ENCODE assay signal across 24 mouse cellular contexts in the genomic region with DNA sequence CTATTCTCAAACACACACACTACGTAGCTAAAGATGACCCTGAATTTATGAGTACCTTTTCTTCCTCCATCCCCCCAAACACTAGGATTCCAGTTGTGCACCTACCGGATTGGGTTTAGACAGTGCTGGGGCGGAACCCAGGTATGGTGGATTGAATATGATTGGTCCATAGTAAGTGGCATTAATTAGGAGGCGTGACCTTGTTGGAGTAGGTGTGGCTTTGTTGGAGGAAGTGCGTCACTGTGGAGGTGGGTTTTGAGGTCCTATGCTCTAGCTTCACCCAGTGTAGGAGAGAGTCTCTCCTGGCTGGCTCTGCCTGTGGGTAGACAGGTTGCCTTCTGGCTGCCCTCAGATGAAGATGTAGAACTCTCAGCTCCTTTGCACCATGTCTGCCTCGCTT. TPM values are rescaled to one million over a fixed set of nuclear protein-coding genes. Genes with fewer than 3 reads are reported as not detected.
A peak's percentile ranks its signal among the peaks of the same experiment; 100 is the strongest.
DNase-seq lines count a peak whose midpoint lies in the region; TF ChIP-seq lines count a peak whose summit lies in the region.
"Had no signal": no experiment of that assay in that cellular context is flagged by ENCODE, and none has a peak within 500 bp of the region (broad histone marks: within the 10 kb centered on the region; RNA-seq: fewer than 3 reads in every experiment).

No protein-coding gene starts in this region.

- peaks cover 7 to 33% of the 10 kb centered on the region in 2 experiments for H3K4me1 ChIP-seq in ES-E14 (ENCODE audit: control insufficient read depth in 2 of 2, insufficient read depth in 2 of 2, low read length in 2 of 2, poor library complexity in 1 of 2)
- peaks cover 46% of the 10 kb centered on the region for H3K4me1 ChIP-seq in embryonic facial prominence, embryonic 10.5 days

- in situ Hi-C loops in ES-E14 (cut with MboI; ENCODE audit: low sequenced_read_pairs in 2 of 2, unreplicated experiment in 2 of 2), result no loop called here

- peak; percentile 40 for DNase-seq in testis, postnatal 14 days (ENCODE audit: low spot score)
- no peak for DNase-seq in testis, postnatal 10 days (ENCODE audit: low spot score)
- DNase-seq in ES-E14 (ENCODE audit: low read depth, low spot score) (no peak), ZHBTc4 (ENCODE audit: low read depth, low spot score) (peak; percentile 83)
- DNase-seq in embryonic facial prominence, embryonic 10.5 days (ENCODE audit: low spot score), result no peak
- DNase-seq in embryo, embryonic 10 days (ENCODE audit: low spot score), result no peak
- DNase-seq: adrenal gland, adult 2 months; adrenal gland, postnatal 10 days; adrenal gland, postnatal 25 days; B cell, adult 2 months; cerebellum, adult 11 months; cerebellum, adult 18-20 months; cerebellum, adult 8-10 months; cerebellum, adult 9-11 months; cerebellum, postnatal 14 days; cerebellum, postnatal 36 days had no signal

- 0 out of 2 replicates have a peak, but pooled peaks cover 4% of the 10 kb centered on the region for H3K27me3 ChIP-seq in embryonic facial prominence, embryonic 10.5 days (replicated peaks; ENCODE audit: low read depth, poor library complexity, severe bottlenecking)
- H3K27me3 ChIP-seq: embryonic facial prominence, embryonic 13.5 days; embryonic facial prominence, embryonic 15.5 days had no signal

- no peaks in the 10 kb centered on the region for H3K9me3 ChIP-seq in ES-E14 (ENCODE audit: control insufficient read depth, insufficient read depth, low read depth, low read length)
- H3K9me3 ChIP-seq in embryonic facial prominence, embryonic 10.5 days, result no peaks in the 10 kb centered on the region
- H3K9me3 ChIP-seq: embryonic facial prominence, embryonic 13.5 days; embryonic facial prominence, embryonic 15.5 days; forebrain, embryonic 10.5 days; forebrain, embryonic 12.5 days had no signal

- WGBS in embryonic facial prominence, embryonic 10.5 days, result 95% methylated on average over 6 of the region's 6 CpGs

- H3K9ac ChIP-seq in ES-E14 (ENCODE audit: insufficient read depth, low read depth, low read length, poor library complexity, severe bottlenecking), result no peak overlapping the region
- H3K9ac ChIP-seq: embryonic facial prominence, embryonic 13.5 days; embryonic facial prominence, embryonic 15.5 days; forebrain, embryonic 12.5 days had no signal

- no peak overlapping the region for H3K27ac ChIP-seq in ES-E14 (ENCODE audit: insufficient read depth, low read depth, low read length, poor library complexity, severe bottlenecking)
- H3K27ac ChIP-seq in embryonic facial prominence, embryonic 10.5 days (replicated peaks), result no peak overlapping the region
- H3K27ac ChIP-seq: embryonic facial prominence, embryonic 13.5 days; embryonic facial prominence, embryonic 15.5 days; forebrain, embryonic 10.5 days; forebrain, embryonic 12.5 days had no signal

- peak overlapping the region; percentile 12 to 37; a peak in 2 of 4 replicates for H3K4me3 ChIP-seq in ES-E14 (ENCODE audit: insufficient read depth in 1 of 2, low read depth in 1 of 2, low read length in 2 of 2, poor library complexity in 1 of 2, severe bottlenecking in 1 of 2)
- H3K4me3 ChIP-seq in embryonic facial prominence, embryonic 10.5 days, result no peak overlapping the region
- H3K4me3 ChIP-seq: embryonic facial prominence, embryonic 13.5 days; embryonic facial prominence, embryonic 15.5 days; erythroblast, embryonic 14.5 days; forebrain, embryonic 10.5 days; forebrain, embryonic 12.5 days had no signal

- no peaks in the 10 kb centered on the region for H3K36me3 ChIP-seq in ES-E14 (ENCODE audit: control insufficient read depth, insufficient read depth, low read length, poor library complexity, severe bottlenecking)
- no peaks in the 10 kb centered on the region for H3K36me3 ChIP-seq in embryonic facial prominence, embryonic 10.5 days (replicated peaks)
- H3K36me3 ChIP-seq: embryonic facial prominence, embryonic 13.5 days; embryonic facial prominence, embryonic 15.5 days; forebrain, embryonic 10.5 days; forebrain, embryonic 12.5 days had no signal

TF ChIP-seq in ES-E14, 5 proteins besides CTCF, POLR2A, EP300 and RAD21:
- TF ChIP-seq MAFK (IDR thresholded peaks at IDR 0.05; ENCODE audit: insufficient read depth, low read depth, low read length) (no peak), CHD2 (IDR thresholded peaks at IDR 0.05; ENCODE audit: low read depth, low read length) (no peak), ZNF384 (IDR thresholded peaks at IDR 0.05; ENCODE audit: low read depth, low read length) (no peak), ZC3H11A (IDR thresholded peaks at IDR 0.05; ENCODE audit: borderline replicate concordance, low read depth, low read length) (no peak)

RNA-seq across cellular contexts. Expression of gene H2afy2, which starts 50.3 kb away (rescaled TPM):
- total RNA-seq in ES-E14 (2012; rRNA removed), result 18.7 and 25.7 TPM in 2 replicates
- polyA plus RNA-seq in embryonic facial prominence, embryonic 10.5 days (2016; fragmentation: Nextera tagmentation; extraction: Ambion mirVana), result 368 and 392 TPM in 2 replicates
- total RNA-seq: CH12.LX, MEL had no signal
- polyA plus RNA-seq: CD4-positive, CD25-positive, alpha-beta regulatory T cell, adult 4 months; erythroblast, embryonic 14.5 days had no signal

Comparison
In these comparisons a context has a peak if more than half of its experiments do, and no peak if none do; other contexts are left out.
1. DNase-seq: peak in testis, postnatal 14 days (single experiment) and ZHBTc4 (single experiment); none in testis, postnatal 10 days (single experiment), ES-E14 (single experiment), embryonic facial prominence, embryonic 10.5 days (single experiment) and embryo, embryonic 10 days (single experiment).